Mouse (Mus musculus) cerebellum, adult 2 months (tissue): Measurements from ENCODE around the gene Lrrc66.

Experiments
- CTCF ChIP-seq: fragments of 200-500 bp; IDR thresholded peaks from 2 replicates; pipeline ENCODE4 v1.5.1; 2011; ENCODE audit warnings: low read depth, mild to moderate bottlenecking, control low read depth, low read length, moderate library complexity, borderline replicate concordance; ENCODE audit not compliant: insufficient read depth
- POLR2A ChIP-seq: fragments of 200-500 bp; IDR thresholded peaks from 2 replicates; pipeline ENCODE4 v1.6.1; 2011; ENCODE audit warnings: low read length, control low read depth, borderline replicate concordance; ENCODE audit not compliant: insufficient read depth

GRCm38 (mm10) chr5:73601361-73601763 is 31.0 kb downstream of the Lrrc66 start:
- TF ChIP-seq POLR2A, result no peak
- TF ChIP-seq CTCF, result no peak
